Mouse (Mus musculus) gonadal fat pad, adult 2 months (tissue): ENCODE data around the gene Gcg. TPM values are rescaled to one million over a fixed set of nuclear protein-coding genes. Genes with fewer than 3 reads are reported as not detected.

Source experiments
- DNase-seq: peaks from one replicate; pipeline ENCODE4 v3.0.0-alpha.2; 2012; ENCODE audit warnings: low read depth
- polyA plus RNA-seq: library from polyadenylated mRNA; depleted of rRNA; stranded (reverse); fragments of >200 nt; gene quantifications from 2 replicates; pipeline ENCODE4 v1.2.3, GENCODE M21; 2012; rRNA removed

Gene Gcg
- polyA plus RNA-seq, 1 experiment, result not detected

GRCm38 (mm10) chr2:62460231-62460710 lies 23.2 kb downstream of the Gcg start:
- no peak for DNase-seq

DNA sequence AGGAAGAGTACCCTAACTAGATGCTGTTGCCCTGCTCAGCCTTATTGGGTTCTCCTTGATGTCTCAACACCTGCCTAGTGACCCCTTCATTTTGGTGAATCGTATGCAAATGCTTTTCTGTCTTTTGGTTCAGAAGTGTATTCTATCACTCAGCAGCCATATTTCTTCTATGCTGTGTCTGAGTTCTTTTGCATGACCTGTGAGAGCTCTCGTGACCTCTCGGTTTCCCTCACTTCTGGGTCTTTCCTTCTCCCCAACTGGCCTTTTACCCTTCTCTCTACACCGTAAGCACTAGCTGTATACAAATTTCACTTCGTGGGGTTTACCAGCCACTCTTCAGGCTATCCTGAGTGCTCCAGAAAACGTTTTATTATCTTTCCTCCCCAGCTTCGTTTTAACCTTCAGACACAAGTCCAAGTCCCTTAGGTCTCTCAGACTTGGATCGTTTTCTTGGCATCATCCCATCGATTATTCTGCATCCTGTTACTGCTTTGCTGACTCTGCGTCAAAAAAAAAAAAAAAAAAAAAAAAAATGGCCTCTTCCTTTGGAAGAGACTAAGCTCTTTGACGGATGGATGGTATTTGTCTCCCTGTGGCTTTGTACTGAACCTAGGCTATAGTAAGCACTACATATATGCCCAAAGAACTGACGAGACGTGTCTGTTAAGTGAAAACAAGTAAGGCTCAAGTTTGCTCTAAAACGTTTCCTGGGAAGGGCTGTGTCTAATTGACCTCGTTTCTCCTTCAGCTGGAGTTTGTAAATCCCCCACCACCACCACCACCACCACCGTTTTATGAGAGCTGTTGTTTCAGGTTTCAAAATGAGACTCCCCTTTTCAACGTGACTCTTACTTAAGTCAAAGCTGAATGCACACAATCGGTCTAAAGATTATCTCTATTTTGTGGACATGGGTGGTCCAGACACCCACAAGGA lies 23.9 kb downstream of the Gcg start:
- DNase-seq, result no peak

GRCm38 (mm10) chr2:62458070-62458469 lies 25.4 kb downstream of the Gcg start:
- no peak for DNase-seq

- DNase-seq, result peak; percentile 24
These were observed 28.5 kb downstream of the Gcg start for GRCm38 (mm10) chr2:62454991-62455390.

DNA sequence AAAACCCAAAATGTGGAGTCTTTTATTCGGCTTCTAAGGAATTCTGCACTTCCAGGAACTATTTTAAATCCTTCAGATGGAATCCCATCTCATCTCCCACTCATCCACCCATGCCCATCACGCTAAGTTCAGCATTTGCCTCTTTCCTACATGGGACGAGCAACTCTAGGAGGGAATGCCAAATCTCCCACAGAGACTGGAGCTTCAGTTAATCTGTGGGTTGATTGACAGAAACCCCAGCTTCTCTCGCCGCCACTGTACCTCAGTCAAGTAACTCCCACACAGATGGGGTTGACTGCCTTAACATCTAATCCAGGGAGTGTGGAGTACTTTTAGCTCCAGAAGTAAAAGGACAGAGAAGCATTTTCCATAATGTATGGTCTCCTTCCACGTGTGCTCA lies 29.4 kb downstream of the Gcg start:
- no peak for DNase-seq

DNA sequence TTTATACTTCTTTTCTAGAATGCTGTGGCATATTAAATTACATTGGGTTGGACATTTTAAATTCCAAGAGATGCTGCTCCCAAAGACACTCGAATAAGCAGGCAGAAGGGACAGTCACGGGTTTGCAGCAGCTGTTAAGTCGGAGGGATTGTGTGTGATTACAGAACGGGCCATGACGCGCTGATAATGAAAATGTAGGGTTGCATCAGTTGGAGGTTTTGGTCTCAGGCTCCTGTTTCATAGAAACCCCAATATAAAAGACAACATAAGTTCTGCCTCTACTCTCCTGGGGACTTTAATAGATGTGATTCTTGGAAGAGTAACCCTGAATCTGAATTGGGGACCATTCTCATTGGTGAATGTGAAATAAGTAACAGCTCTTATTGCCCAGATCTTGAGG lies 33.1 kb downstream of the Gcg start:
- no peak for DNase-seq

DNA sequence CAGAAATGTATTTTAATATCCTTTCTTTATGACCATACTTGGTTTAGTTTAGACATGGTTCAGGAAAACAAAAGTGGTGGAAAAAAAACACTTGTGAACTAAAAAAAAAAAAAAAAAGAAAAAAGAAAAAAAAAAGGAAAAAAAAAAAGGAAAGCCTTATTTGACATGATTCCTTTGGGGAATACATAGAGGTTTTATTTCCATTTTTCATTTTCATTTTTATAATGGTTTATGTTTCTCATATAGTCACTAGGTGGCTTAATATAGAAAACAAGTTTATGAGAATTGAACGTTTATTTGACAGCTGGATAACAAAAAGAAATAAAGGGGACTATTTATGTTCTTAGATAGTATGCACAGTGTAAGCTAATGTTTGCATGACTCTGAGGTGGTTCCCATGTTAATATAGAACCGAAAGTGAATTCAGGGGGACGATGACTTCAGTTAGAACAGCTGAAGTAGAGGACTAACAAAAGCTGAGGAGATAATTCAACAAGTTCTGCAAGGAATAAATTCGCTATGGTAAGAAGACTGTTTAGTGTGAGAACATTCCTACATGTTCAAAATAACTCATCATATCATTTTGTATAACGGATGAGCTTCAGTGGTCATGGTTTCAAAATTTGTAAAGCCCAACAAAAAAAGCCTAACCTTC lies 33.6 kb downstream of the Gcg start:
- DNase-seq, result no peak

- DNase-seq, result no peak
These were observed 42.5 kb downstream of the Gcg start for GRCm38 (mm10) chr2:62440802-62441544.

- no peak for DNase-seq
These were observed 43.4 kb downstream of the Gcg start for GRCm38 (mm10) chr2:62440083-62440482.

DNA sequence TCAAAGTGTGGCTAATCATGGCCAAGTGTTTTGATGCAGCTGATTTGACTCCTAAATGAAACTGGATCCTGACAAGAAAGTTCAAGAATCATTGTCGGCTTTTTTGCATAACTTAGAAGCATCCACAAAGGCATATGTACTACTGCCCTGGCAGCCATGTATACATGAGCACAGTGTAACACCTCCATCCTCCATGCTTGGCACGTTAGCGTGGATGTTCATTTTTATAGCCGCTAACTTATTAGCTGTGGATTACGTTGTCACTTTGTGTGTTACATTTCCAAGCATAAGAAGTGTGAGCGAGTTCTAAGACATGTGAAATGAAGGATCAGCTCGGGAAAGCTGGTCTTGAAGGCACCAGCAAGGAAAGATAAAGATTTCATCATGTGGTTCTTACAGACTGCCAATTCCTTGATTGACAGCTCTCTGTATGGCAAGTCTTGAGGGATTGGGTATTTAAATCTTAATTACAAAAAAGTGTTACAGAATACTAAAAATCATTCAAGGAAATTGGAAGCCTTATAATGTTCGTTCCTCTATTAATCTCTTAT lies 52.1 kb downstream of the Gcg start:
- no peak for DNase-seq

DNA sequence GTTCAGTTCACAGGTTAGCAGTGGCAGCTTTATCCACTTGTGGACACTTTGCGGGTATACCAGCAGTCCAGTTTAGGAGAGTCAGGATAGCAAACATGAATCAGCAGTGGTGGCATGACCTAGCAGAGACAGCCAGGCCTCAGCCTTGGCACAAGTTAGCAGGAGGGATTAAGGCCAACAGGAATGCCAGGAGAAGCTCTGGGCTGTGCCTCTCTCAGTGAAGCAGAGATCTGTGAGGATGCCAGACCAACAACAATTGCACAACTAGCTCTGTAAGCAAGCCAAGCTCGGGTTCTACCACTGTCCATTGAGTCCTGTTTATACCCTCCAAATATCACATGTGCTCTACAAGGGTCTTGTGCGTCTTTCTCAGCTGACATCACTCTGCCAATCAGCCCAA lies 57.5 kb downstream of the Gcg start:
- DNase-seq, result peak; percentile 68

Other genes starting within 250 kb of the Gcg start
- 17.3 and 22.4 TPM in 2 replicates for gene Dpp4, start 71.4 kb downstream of the Gcg start, polyA plus RNA-seq
- gene Fap, start 90.4 kb upstream of the Gcg start, polyA plus RNA-seq, result 1.8 and 2.4 TPM in 2 replicates
- gene Ifih1, start 162.6 kb upstream of the Gcg start, polyA plus RNA-seq, result 2.5 and 3.7 TPM in 2 replicates
- gene Gca, start 180.6 kb upstream of the Gcg start, polyA plus RNA-seq, result 15.6 and 16.8 TPM in 2 replicates